Mouse (Mus musculus) spleen, postnatal 4 days (tissue): ENCODE results near the gene Rapgef3.

Source experiments
- DNase-seq, 2 experiments: peaks; one replicate each; pipeline ENCODE4 v3.0.0; 2022; ENCODE audit warnings: low spot score in 2 of 2

Rapgef3 gene

DNA sequence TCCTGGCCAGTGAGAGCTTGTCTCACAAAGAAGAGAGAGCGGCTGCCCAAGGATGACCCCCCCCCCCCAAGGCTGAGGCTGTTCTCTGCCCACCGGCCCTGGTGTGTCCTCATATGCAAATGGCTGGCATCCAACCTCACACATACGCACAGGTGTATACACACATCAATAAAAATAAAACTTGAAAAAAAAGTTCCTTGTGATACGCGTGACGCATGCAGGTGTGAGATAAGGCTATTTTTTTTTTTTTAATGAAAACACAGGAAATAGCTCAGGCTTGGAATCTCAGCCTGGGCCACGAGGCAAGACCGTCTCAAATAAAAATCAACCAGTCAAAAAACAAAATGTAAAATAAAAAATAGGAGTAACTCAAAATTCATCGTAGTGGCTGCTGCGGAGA is 21.5 kb downstream of the Rapgef3 start:
- no peak for DNase-seq

DNA sequence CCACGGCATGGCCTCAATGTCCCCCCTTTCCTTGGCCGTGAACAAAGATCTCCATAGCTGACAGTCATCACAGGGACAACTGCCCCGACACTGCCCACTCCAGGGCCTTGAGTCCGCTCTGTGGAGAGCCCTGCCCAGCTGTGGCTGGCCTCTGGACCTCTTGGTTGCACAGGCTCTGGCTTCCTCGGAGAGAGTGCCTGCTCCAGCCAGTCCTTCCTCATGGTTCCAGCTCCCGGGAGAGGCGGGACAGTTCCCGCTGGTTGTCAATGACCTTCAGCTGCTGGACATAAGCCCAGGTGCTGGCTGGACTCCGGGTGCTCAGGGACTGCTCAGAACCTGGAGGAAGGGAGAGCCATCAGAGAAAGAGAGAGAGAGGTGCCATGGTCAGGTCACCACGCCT is 22.4 kb downstream of the Rapgef3 start:
- no peak for DNase-seq

DNA sequence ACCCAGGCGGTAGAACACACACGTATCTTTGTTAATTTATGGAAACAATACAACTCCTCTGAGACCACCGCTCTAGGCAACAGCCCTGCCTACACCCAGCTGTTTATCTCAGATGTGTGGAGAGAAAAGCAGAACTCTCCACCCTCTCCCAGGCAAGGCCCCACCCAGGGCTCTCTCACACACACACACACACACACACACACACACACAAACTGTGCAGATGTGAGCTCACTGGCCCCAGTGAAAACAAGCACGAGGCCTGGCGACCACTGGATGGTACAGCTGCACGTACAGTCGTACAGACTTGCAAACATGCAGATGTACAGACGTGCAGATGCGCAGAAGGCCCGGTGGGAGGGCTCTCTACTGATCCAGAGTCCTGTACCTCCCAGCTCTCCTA is 22.8 kb downstream of the Rapgef3 start:
- DNase-seq: peak in 1 of 2 experiments; percentile 70

DNA sequence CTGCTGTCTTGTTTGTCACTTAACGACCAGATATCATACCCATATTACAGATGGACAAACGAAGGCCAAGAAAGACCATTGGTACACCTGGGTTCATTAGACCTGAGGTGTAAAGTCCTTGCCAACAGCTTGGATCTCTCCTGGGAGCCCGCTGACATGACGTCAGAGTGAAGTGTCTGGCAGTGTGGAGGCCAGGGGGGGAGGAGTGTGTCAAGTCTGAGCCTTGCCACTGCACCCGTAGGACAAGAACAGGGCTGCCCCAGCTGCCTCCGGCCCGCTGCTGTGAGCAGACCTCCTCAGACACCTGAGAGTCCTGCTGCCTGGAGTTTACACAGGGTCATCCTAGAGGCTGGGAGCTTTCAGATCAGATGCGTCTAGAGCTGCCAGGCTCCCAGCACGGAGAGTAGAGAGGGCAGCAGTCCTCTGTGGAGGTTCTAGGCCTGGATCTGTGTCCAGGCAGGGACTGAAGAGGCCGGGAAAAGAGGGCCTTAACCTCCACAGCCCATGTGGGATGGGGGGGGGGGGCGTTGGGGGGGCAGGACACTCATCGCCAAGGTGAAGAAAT is 23.7 kb downstream of the Rapgef3 start:
- no peak for DNase-seq

DNA sequence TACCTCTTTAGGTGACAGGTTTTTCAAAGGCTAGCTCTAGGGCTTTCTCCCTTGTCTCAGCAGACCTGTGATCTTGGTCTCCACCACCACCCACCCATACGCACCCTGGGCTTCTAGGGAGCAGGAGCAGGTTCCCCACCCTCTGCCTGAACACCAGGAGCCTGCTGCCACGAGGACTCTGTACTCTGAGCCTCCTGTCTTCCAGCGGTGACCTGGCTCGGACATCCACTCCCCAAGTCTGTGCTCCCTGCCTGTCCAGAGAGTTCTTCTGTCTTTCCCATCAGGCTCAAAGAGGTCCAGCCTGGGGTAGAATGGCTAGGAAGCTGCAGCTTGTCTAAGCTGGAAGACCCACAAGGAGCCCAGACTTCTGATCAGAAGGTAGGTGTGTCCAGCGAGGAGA is 24.6 kb downstream of the Rapgef3 start:
- no peak for DNase-seq

DNA sequence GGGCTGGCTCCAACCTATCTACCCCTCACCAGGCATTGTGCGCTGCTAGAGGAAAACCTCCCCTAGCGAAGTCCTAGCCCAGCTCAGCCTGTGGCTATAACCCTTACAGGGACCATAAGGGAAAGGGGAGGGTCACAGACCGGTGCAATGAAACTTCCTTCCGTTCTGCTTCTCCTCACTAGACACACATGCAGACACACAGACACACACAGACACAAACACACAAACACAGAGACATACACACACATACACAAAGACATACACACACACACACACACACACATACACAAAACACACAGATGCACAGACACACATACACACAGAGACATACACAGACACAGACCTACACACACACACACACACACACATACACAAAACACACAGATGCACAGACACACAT is 25.2 kb downstream of the Rapgef3 start:
- no peak for DNase-seq

DNA sequence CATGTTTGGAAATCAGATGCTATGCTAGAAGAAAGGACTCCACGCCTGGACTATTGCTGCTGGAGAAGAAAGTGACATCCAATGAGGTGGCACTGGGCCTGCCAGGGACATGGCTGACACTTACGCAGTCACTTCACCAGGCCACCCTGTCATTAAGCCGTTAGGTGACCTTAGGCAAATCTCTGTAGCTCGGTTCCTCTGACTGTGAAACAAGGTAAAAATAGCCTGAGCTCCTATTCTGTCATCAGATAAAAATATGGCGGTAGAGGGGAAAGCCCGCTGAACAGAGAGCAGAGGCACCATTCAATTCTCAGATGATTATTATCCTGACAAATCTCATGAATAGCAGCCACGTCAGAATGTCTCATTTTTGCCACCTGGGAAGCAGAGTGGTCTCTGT is 25.7 kb downstream of the Rapgef3 start:
- no peak for DNase-seq

DNA sequence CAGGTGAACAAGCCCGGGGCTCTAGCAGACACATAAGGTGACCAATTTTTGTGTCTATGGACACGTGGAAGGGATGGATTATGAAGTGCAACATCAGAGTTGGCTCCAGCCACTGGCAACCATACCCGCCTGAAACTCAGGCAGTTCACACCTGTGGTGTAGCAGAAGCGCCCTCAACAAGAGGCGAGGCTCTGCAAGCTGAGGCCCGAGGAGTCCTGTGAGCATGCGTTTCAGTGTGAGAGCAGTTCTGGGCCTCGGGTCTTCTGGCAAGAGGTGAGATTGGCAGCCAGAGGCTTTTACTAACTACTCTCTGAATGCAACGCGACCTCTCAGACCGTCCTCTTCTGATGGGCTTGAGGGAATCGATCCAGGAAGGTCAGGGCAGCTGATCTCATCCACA is 26.1 kb downstream of the Rapgef3 start:
- DNase-seq: no peak

DNA sequence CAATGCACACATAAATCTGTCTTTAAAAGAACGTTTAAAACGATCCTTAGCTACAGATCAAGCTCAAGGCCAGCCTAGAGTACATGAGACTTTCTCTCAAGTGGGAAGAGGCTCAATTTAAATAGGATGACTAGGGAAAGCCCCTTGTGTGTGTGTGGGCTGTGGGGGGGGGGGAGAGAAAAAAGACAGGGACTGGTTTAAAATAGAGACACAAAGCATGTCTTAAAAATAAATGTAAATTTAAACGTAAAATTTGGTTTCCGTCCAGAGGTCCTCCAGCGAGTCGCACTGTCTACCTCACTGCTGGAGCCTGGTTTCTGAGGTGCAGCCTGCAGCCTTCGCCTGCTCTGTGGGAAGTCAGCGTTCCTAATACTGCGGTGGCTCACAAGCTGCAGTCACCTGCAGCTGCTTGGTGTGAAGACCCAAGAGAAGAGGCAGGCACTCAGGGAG is 27.5 kb downstream of the Rapgef3 start:
- DNase-seq: no peak

DNA sequence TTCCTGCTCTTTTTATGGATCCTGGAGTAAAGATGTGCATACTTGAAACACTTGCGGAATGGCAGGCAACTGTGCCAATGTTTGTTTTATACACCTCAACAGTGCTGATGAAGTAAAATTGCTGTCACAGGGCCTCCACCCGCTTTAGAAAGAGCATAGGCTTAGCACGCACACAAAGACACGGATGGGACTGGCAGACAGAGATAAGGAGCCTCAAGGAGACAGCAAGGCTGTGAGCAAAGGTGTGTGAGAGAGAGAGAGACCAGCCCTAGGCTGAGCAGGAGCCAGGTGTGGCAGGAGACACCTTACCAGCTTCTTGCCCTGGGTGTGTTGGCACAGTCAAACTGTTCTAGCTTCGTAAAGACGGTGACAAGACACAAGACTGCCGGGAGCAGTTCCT is 28.8 kb downstream of the Rapgef3 start:
- DNase-seq: no peak

DNA sequence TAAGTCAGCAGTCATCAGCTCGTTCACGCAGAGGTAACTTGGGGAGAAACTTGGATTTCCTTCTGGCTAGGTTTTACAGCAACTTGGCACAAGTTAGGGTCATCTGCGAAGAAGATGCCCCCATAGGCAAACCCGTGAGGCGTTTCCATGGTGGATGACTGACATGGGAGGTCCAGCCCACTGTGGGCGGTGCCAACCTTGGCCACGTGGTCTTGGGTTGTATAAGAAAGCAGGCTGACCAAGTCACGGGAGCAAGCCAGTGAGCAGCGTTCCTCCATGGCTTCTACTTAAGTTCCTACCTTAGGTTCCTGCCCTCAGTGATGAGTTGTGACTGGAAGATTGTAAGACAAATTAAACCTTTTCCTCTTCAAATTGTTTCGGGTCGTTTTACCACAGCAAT is 35.8 kb downstream of the Rapgef3 start:
- DNase-seq: no peak

DNA sequence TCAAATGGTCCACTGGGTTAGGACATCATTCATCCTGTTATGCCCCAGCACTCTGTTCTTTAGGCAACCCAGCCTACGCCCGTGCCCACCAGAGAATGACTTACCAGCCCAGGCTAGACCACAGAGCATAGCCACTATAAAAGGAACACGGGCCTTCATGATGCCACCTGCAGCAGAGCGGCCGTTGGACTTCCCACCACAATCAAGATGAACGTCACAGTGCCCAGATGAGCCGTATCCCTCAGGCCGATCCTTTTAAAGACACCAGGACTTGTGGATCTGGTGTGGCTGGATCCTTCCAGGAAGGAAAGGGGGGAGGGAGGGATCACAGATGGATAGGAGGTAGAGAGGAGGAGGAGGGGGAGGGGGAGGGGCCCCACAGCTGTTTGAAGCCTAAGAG is 36.7 kb downstream of the Rapgef3 start, which contains the start of gene Endou:
Endou (minus strand) TSS at position 229 of the 400 bp plus-strand sequence.
- no peak for DNase-seq

DNA sequence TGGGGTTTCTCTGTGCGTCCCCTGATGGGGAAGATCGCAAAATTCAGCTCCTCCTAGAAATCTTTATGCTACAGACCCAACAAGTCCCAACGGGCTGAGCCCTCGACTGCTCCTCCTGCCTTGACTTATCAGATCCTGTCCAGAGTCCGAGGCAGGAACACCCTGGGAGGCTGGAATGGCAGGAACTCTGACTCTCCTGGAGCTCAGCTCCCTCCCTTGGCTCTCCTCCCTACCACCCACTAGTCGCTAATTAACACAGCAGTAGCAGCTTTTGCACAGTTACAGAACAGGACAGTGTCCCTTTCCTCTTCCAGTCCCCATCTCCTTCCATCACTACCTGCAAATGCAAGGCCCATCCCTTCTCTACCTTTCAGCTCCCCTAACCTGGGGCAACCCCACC is 37.4 kb downstream of the Rapgef3 start:
- DNase-seq: no peak

DNA sequence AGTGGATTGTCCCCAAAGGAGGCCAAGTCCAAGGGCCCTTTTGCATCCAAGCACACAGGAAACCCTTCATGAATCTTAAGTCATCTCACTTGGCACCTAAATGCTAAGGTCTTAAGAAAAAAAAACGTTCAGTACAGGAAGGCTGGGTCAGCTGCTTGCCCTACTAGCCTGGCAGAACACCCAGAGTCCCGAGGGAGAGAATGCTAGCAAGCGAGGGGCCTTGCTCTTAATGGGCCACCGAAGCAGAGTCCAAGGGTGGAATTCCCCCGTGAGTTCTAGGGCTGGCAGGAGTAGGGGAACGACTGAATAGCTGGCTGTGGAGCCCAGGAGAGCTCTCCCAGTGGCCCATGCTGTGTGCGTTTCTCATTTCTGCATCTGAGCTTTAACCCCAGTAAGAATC is 39.0 kb downstream of the Rapgef3 start:
- no peak for DNase-seq

DNA sequence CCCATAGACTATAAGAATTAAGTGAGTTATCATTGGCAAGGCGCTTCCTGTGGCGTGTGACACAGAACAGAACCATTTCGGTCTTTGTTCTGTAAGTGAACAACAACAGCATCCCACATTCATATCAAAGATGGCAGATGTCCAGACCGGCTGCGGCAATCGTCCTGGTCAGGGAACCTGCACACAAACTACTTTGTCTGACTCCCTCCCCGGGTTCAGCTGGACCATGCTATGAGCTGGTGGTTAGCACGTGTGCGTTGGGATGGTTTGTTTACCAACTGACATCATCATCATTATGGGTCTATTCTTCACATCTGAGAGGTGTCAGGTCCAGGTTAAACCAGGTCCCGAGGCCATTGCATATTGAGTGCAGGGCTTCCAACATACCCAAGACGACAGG is 39.4 kb downstream of the Rapgef3 start:
- no peak for DNase-seq

DNA sequence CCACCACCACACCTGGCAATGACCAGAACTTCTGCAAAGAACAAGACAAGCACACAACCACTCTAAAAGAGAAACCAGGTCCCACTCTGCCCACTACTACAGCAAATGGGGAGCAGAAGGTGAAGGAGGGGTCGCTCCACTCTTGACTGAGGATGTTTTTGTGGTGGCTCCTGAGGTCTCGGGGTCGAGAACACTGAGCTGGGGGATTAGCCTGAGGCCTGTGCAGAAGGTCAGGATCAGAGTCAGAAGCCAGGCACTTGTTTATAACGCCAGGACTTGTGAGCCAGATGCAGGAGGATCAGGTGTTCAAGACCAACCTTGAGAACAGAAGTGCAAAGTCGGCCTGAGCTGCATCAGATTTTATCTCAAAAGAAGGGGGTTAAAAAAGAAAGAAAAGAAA is 40.3 kb downstream of the Rapgef3 start:
- no peak for DNase-seq

DNA sequence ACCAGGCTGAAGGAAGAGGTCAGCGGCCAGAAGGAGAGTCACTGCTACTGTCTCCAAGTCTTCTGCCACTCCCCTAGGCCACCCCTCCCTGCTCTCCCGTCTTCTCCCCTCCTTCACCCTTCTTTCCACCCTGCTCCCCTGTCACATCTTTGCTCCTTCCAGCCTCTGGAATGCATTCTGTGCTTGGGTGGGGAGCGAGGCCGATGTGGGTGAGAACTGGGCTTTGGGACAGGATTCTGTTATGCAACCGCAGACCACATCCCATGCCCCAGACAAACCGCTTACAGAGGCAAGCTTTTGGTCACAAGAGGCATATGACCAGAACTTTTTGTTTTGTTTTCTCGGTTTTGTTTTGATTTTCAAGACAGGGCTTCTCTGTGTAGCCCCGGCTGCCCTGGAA is 40.7 kb downstream of the Rapgef3 start:
- no peak for DNase-seq

DNA sequence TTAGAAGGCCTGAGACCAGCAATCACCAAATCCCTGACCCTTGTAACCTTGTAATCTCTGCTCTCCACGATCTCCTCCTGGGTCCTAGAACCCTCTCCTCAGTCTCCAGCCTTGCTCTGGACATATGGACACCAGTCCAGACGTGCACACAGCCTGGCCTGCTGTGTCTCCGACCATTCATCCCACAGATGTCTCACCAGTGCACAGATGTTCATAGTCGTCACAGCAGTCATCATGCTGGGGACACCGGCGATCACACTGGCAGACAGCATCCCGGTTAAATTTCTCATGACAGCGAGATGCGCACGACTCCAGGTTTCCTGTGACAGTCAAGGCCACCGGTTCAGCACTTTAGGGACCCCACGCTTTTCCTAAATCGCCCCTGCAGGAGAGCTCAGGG is 41.5 kb downstream of the Rapgef3 start:
- DNase-seq: no peak

DNA sequence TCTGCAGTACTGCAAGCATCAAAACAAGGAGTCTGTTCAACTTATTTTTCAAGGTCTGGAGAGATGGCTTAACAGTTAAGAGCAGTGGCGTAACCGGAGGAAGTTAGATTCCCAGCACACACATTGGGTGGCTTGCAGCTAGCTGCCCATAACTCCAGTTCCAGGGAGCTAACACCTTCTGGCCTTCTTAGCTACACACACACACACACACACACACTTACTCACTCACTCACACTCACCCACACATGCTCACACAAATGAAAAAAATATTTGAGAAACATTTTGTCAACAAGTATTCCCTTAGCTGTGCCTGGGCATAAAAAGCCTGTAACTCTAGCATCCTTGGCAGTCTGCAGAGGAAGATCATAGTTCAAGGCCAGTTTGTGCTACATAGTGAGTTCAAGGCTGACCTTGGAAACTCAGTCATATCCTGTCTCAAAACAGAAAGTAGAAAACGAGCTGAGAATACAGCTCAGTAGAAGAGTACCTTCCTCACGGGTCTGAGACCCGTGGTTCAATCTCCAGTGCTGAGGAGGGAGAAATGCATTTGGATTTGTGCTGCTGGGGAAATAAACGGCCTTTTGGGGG is 42.5 kb downstream of the Rapgef3 start:
- DNase-seq: no peak

DNA sequence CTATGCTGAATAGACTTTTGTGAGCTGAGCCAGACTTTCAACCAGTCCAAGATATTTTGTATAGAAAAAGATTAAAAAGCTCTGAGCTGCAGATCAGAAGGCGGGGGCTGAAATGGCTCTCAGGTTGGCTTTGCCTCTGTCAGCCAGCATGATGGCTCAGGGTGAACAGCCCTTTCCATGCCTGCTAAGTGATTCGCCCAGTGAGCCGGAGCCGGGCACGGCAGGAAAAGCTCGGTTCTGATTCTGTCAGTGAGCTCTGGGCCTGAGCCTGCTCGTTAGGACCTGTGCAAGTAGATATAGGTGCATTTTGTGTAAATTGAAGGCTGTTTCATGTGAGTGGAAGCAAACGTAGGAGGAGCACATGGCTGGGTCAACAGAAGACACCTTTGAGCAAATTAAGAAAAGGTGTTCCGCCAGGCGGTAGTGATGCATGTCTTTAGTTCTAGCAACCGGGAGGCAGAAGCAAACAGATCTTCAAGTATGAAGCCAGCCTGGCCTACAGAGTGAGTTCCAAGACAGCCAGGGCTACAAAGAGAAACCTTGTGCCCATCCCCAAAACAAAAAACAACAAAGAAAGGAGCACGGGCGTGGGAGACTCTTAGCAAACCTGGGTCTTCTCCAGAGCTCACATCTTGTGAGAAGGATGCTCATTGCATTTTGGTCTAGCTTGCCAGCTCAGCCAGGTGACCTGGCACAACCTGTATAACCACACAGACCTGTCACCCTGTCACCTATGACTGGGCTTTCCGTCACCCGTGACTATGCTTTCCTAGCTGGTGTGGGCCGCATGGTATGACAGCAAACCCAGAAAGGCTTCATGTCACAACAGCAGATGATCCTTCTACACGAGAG is 43.2 kb downstream of the Rapgef3 start:
- DNase-seq: no peak

DNA sequence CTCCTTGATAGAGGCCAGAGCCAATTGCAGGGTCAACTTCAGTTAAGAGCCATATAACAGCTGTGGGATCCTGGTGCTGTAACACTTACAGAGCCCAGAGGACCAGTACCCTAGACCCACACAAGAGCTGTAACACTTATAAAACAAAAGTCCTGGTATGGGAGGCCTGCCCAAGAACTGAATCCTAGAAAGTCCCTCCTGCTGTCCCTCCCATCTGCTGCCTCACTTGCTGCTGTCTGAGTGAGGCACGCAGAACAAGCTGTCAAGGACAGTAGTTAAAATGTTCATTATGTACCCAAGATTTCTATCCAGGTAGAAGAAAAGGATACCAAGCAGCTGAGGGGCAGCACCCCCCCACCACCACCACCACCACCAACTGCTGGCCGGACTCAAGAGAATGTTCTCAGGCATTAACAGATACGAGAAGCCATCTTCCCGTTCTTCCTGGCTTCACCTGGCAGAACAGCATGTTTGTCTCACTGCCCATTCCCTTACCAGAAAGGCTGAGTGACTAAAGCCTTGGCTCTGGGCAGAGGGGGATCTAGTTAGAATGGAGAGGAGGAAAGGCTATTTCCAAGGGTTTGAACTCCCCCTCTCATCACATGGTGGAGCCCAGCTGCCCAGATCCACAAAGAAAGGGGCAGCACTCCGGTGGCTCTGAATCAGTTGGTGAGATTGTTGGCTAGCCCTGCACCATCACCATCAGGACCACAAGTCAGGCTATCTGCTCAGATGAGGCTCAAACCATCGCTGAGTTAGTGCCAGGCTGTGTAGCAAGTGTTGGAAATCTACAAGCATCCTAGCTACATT is 44.0 kb downstream of the Rapgef3 start:
- DNase-seq: no peak

DNA sequence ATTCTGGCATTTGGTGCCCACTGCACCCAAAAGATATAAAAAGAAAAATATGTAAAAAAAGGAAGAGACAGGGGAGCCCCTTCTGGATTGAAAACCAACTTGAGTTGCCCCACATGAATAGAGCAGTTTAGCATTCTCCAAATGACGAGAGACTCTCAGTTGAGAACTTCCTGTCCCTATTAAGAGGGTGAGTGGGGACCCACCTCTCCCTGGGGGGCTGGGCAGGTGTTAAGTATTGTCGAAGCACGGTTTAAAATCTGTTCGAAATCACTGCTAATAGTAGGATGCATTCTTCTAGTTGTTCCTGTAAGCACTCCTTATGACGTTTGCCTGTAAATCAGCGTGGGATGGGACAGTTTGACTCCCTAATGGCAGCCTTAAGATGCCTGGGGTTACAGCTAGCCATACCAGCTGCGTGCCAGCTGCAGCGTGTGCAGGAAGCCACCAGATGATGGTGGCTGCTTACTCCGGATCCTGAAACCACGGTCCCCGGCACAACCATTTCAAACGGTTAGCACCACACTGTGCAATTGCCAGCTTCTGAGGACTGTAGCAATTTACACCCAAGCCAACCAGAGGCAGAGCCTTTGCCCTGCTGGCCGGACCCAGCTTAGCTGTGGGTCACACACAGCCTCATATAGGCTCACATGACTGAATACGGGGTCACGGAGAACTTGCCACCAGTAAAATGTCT is 46.6 kb downstream of the Rapgef3 start:
- DNase-seq: no peak
